Mouse (Mus musculus) C2C12 (cell line): ENCODE measurements around the gene Gmds.

Experiments used
- CEBPB ChIP-seq: IDR thresholded peaks from one replicate; pipeline ENCODE4 v1.6.1; 2011; ENCODE audit warnings: low read depth, mild to moderate bottlenecking, control low read depth, moderate library complexity
- CTCF ChIP-seq: IDR thresholded peaks from one replicate; pipeline ENCODE4 v1.5.1; 2011; ENCODE audit not compliant: control insufficient read depth, insufficient read depth, insufficient read length
- FOSL1 ChIP-seq: IDR thresholded peaks from one replicate; pipeline ENCODE4 v1.8.0; 2011; ENCODE audit warnings: mild to moderate bottlenecking, low read length; ENCODE audit not compliant: poor library complexity, insufficient read depth, severe bottlenecking
- USF1 ChIP-seq: IDR thresholded peaks from one replicate; pipeline ENCODE4 v1.6.1; 2011; ENCODE audit warnings: low read depth, mild to moderate bottlenecking, control low read depth, moderate library complexity

GRCm38 (mm10) chr13:31914901-31915587 is 423.5 kb downstream of the Gmds start:
- TF ChIP-seq CTCF (no peak), FOSL1 (no peak), USF1 (no peak), CEBPB (no peak)
